Mouse (Mus musculus) ES-E14 (cell line): ENCODE measurements around the gene Rtn4rl1. TPM values are rescaled to one million over a fixed set of nuclear protein-coding genes. Genes with fewer than 3 reads are reported as not detected.

ENCODE experiments used
- DNase-seq: peaks from one replicate; pipeline ENCODE4 v3.0.0-alpha.2; 2013; ENCODE audit warnings: low read depth, low spot score
- H3K27ac ChIP-seq: 2 replicates; pipeline ENCODE4 v1.5.1; 2012; ENCODE audit warnings: low read depth, mild to moderate bottlenecking, low read length, moderate library complexity, mixed read lengths; ENCODE audit not compliant: poor library complexity, insufficient read depth, severe bottlenecking
- H3K36me3 ChIP-seq: 2 replicates; pipeline ENCODE4 v1.6.1; 2012; ENCODE audit warnings: mild to moderate bottlenecking, low read length, moderate library complexity, mixed read lengths; ENCODE audit not compliant: control insufficient read depth, poor library complexity, insufficient read depth, severe bottlenecking
- H3K4me1 ChIP-seq, 2 experiments: fragments of 150-350 bp in 1 of 2; sonication (generic) in 1 of 2; 2 replicates each; pipeline ENCODE4 v1.6.1; 2012; ENCODE audit warnings: low read length in 2 of 2, mild to moderate bottlenecking in 1 of 2, mixed read lengths in 1 of 2; ENCODE audit not compliant: control insufficient read depth in 2 of 2, insufficient read depth in 2 of 2, poor library complexity in 1 of 2
- H3K4me3 ChIP-seq, 2 experiments: fragments of 150-350 bp in 1 of 2; sonication (generic) in 1 of 2; 2 replicates each; pipeline ENCODE4 v1.5.1; 2012; ENCODE audit warnings: low read length in 2 of 2, low read depth in 1 of 2, mild to moderate bottlenecking in 1 of 2, mixed read lengths in 1 of 2; ENCODE audit not compliant: insufficient read depth in 1 of 2, poor library complexity in 1 of 2, severe bottlenecking in 1 of 2
- H3K9ac ChIP-seq: 2 replicates; pipeline ENCODE4 v1.6.1; 2012; ENCODE audit warnings: low read depth, mild to moderate bottlenecking, low read length, mixed read lengths; ENCODE audit not compliant: poor library complexity, insufficient read depth, severe bottlenecking
- H3K9me3 ChIP-seq: fragments of 150-350 bp; sonication (generic); 2 replicates; pipeline ENCODE4 v1.6.1; 2012; ENCODE audit warnings: low read depth, mild to moderate bottlenecking, low read length; ENCODE audit not compliant: control insufficient read depth, insufficient read depth
- CHD2 ChIP-seq: IDR thresholded peaks from 2 replicates; pipeline ENCODE4 v1.6.1; 2014; ENCODE audit warnings: mild to moderate bottlenecking, low read depth, low read length, inconsistent platforms
- HCFC1 ChIP-seq: IDR thresholded peaks from 2 replicates; pipeline ENCODE4 v1.6.1; 2012; ENCODE audit warnings: low read length, inconsistent platforms, borderline replicate concordance; ENCODE audit not compliant: insufficient read depth
- MAFK ChIP-seq: IDR thresholded peaks from 2 replicates; pipeline ENCODE4 v1.6.1; 2014; ENCODE audit warnings: mild to moderate bottlenecking, low read depth, low read length, inconsistent platforms; ENCODE audit not compliant: insufficient read depth
- ZC3H11A ChIP-seq: IDR thresholded peaks from 2 replicates; pipeline ENCODE4 v1.6.1; 2012; ENCODE audit warnings: low read depth, mild to moderate bottlenecking, inconsistent platforms, low read length, borderline replicate concordance
- ZNF384 ChIP-seq: IDR thresholded peaks from 2 replicates; pipeline ENCODE4 v1.6.1; 2012; ENCODE audit warnings: low read depth, low read length, inconsistent platforms
- in situ Hi-C, 2 experiments: fragments of 600-800 bp; cut with MboI; formaldehyde crosslinking; loops; one replicate each; pipeline ENCODE4 v1.15.1; 2025; ENCODE audit warnings: low sequenced_read_pairs in 2 of 2, inconsistent platforms in 1 of 2; ENCODE audit not compliant: unreplicated experiment in 2 of 2
- total RNA-seq: library from RNA; depleted of rRNA; stranded (reverse); fragments of 300-350 nt; gene quantifications from 2 replicates; pipeline ENCODE4 v1.2.3, GENCODE M21; 2012

Gene Rtn4rl1
- total RNA-seq, 1 experiment = 1.0 TPM

DNA sequence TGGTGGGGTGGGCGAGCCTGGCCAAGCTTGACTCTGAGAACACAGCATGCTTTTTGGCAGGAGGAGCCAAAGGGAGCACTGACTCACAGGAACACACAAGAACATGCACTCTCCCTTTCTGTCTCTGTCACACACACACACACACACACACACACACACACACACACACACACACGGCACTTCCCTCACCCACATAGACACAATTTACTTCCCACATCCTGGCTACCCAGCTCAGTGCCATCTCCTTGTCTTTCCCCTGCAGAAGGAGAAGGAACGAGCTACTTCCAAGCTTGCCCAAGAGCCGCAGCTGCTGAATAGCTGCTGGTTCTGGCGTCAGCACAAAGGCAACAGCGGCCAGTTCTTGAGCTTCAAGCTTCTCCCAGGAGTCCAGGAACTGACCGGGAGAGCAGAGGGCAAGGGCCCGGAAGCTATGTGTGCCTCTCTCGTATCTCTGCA, 74.3 kb downstream of the Rtn4rl1 start:
- H3K27ac ChIP-seq = no peak overlapping the region

GRCm38 (mm10) chr11:75268492-75268891, 74.9 kb downstream of the Rtn4rl1 start:
- DNase-seq = no peak
- Histone ChIP-seq H3K9me3 (no peaks in the 10 kb centered on the region), H3K9ac (no peak overlapping the region), H3K27ac (no peak overlapping the region), H3K4me1 (peaks cover 0 to 6% of the 10 kb centered on the region in 2 experiments; a peak in 1 of 4 replicates), H3K4me3 (no peak overlapping the region), H3K36me3 (no peaks in the 10 kb centered on the region)
- in situ Hi-C loops = no loop called here
- TF ChIP-seq CHD2 (no peak), HCFC1 (no peak), ZNF384 (no peak), ZC3H11A (no peak), MAFK (no peak)

More for the DNA sequence above, 74.3 kb downstream of the Rtn4rl1 start:
- peaks cover 0 to 6% of the 10 kb centered on the region in 2 experiments; a peak in 1 of 4 replicates for H3K4me1 ChIP-seq
- H3K36me3 ChIP-seq = no peaks in the 10 kb centered on the region
- no peak for DNase-seq
- TF ChIP-seq CHD2 (no peak), MAFK (no peak), HCFC1 (no peak), ZC3H11A (no peak), ZNF384 (no peak)
- in situ Hi-C loops = no loop called here
- H3K9me3 ChIP-seq = no peaks in the 10 kb centered on the region
- H3K9ac ChIP-seq = no peak overlapping the region
- H3K4me3 ChIP-seq = no peak overlapping the region

DNA sequence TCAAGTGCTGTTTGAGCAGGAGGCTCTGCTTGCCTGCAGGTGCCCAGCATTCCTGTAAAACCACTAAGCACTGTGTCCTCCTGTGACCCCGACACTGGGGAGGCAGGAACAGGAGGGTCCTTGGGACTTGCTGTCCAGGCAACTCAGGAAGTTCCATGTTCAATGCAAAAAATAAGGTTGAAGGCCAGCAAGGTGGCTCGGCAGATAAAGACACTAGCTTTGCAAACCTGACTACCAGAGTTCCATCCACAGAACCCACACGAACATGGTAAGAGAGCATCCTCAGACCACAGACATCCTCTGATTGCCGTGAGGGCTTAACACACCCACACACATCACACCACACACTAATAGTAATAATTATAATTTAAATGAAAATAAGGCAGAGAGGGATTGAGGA, 75.6 kb downstream of the Rtn4rl1 start:
- H3K9ac ChIP-seq = no peak overlapping the region
- no peak overlapping the region for H3K27ac ChIP-seq
- no peaks in the 10 kb centered on the region for H3K36me3 ChIP-seq
- in situ Hi-C loops = no loop called here
- no peak for DNase-seq
- no peaks in the 10 kb centered on the region for H3K9me3 ChIP-seq
- peaks cover 0 to 6% of the 10 kb centered on the region in 2 experiments; a peak in 1 of 4 replicates for H3K4me1 ChIP-seq
- no peak for TF ChIP-seq ZNF384
- no peak for TF ChIP-seq HCFC1
- TF ChIP-seq CHD2 = no peak
- TF ChIP-seq ZC3H11A = no peak
- no peak for TF ChIP-seq MAFK
- no peak overlapping the region for H3K4me3 ChIP-seq

DNA sequence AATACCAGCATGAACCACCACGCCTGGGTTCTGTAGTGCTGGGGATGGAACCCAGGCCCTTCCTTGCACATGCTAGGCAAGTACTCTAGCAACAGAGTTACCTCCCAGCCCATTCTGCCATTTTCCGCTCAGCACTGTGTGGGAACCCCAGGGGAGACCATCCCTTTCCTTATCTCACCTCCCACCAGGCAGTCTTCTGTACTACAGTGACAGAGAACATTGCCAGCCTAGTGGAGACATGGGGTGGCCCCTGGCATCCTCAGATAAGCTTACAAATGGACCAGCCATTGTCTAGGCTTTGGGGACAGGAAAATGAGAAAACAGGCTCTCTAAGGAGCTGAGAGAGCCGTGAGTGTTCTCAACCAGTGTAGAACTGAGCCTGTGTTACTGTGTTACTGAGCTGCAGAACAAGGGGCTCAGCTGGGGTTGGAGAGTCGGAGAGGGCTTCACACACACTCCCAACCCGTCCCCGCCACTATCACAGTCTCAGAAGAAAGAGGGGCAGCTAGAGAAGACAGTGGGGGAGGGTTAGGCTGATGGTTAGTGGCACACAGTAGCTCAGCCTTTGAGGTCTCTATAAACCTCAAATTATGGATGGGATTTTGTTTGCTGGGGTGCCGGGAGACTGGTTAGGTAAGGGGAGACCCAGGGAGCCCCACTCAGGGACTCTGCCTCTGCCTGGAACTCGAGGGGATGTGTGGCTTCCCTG, 76.8 kb downstream of the Rtn4rl1 start:
- H3K4me1 ChIP-seq = peaks cover 2 to 6% of the 10 kb centered on the region in 2 experiments; a peak in 2 of 4 replicates

More for the DNA sequence above, 76.8 kb downstream of the Rtn4rl1 start:
- Histone ChIP-seq H3K9me3 (no peaks in the 10 kb centered on the region), H3K36me3 (no peaks in the 10 kb centered on the region), H3K9ac (no peak overlapping the region), H3K27ac (no peak overlapping the region), H3K4me3 (no peak overlapping the region)
- DNase-seq = no peak
- in situ Hi-C loops = no loop called here
- no peak for TF ChIP-seq CHD2
- TF ChIP-seq ZC3H11A = no peak
- TF ChIP-seq ZNF384 = no peak
- no peak for TF ChIP-seq MAFK
- TF ChIP-seq HCFC1 = no peak
